Mouse (Mus musculus): ENCODE data around the gene Tyw3. TPM values are rescaled to one million over a fixed set of nuclear protein-coding genes. Genes with fewer than 3 reads are reported as not detected.

The Tyw3 gene
- total and polyA plus RNA-seq, 3 experiments = 2.3 to 10.5 (median 3.2) TPM

DNA sequence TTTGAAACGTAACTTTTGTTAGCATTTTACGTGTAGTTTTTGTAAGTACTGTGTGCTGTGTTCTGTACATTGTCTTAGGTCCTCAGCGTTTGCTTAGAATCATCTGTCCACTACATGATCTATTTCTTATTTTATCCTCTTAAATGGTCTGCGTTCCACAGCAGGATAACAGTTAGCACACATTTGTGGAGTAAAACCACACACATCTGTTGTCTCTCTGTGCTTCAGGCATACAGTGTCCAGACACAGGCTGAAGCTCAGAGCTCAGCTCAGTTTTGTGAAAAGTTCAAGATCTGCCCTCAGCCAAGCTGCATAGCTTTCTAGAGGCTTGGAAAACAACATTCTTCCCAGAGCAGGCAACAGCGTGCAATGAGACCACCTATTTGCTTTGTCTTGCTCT, 60.8 kb downstream of the Tyw3 start:
- H3K4me1 ChIP-seq (ENCODE audit: insufficient read depth, low read depth, low read length) = no peaks in the 10 kb centered on the region
- H3K36me3 ChIP-seq (replicated peaks) = no peaks in the 10 kb centered on the region
- H3K4me3 ChIP-seq (ENCODE audit: low read depth, low read length) = no peak overlapping the region
- DNase-seq (ENCODE audit: low spot score) (no peak), ATAC-seq (ENCODE audit: extremely low read depth, insufficient number of reproducible peaks, low FRiP score, poor library complexity, severe bottlenecking) (no peak)
- no peaks in the 10 kb centered on the region for H3K27me3 ChIP-seq (ENCODE audit: insufficient read depth, low read length)
- peaks cover 19% of the 10 kb centered on the region for H3K9me3 ChIP-seq (replicated peaks)
- no peak for TF ChIP-seq GATA1 (IDR thresholded peaks at IDR 0.05; ENCODE audit: borderline replicate concordance, low read length)
- TF ChIP-seq GATA2 (IDR thresholded peaks at IDR 0.05; ENCODE audit: borderline replicate concordance, low read depth, low read length) = no peak
- no peak for TF ChIP-seq TAL1 (conservative IDR thresholded peaks at IDR 0.05; ENCODE audit: low read depth, low read length)
- TF ChIP-seq POLR2AphosphoS5 (IDR thresholded peaks at IDR 0.05; ENCODE audit: insufficient replicate concordance, low read depth, low read length) = no peak
- no peak for TF ChIP-seq CTCF (IDR thresholded peaks at IDR 0.05; ENCODE audit: low read depth, low read length)

DNA sequence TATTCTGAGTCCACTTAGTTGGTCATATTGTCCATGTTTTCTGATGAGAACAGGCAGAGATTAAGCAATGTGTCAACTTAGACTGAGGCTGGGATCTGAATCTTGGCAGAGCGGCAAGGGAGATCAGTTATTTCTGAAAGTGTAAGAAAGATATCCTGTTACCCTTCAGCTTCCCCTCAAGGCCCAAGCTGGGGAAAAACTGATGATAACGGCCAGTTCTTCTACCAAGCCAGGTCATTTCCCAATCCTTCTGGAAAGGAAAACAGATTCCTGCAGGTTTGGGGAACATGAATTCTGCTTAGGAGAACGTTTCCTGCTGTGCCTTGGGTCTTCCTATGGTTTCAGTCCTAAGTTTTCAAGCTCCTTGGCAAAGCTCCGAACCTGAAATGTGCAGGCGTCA, 63.7 kb downstream of the Tyw3 start:
- H3K4me3 ChIP-seq (ENCODE audit: low read depth, low read length) = no peak overlapping the region
- no peaks in the 10 kb centered on the region for H3K36me3 ChIP-seq (replicated peaks)
- peaks cover 21% of the 10 kb centered on the region for H3K9me3 ChIP-seq (replicated peaks)
- H3K27me3 ChIP-seq (ENCODE audit: insufficient read depth, low read length) = no peaks in the 10 kb centered on the region
- DNase-seq (ENCODE audit: low spot score) (no peak), ATAC-seq (ENCODE audit: extremely low read depth, insufficient number of reproducible peaks, low FRiP score, poor library complexity, severe bottlenecking) (no peak)
- TF ChIP-seq CTCF (IDR thresholded peaks at IDR 0.05; ENCODE audit: low read depth, low read length) (no peak), GATA2 (IDR thresholded peaks at IDR 0.05; ENCODE audit: borderline replicate concordance, low read depth, low read length) (no peak), TAL1 (conservative IDR thresholded peaks at IDR 0.05; ENCODE audit: low read depth, low read length) (no peak), GATA1 (IDR thresholded peaks at IDR 0.05; ENCODE audit: borderline replicate concordance, low read length) (no peak), POLR2AphosphoS5 (IDR thresholded peaks at IDR 0.05; ENCODE audit: insufficient replicate concordance, low read depth, low read length) (no peak)
- H3K4me1 ChIP-seq (ENCODE audit: insufficient read depth, low read depth, low read length) = no peaks in the 10 kb centered on the region

DNA sequence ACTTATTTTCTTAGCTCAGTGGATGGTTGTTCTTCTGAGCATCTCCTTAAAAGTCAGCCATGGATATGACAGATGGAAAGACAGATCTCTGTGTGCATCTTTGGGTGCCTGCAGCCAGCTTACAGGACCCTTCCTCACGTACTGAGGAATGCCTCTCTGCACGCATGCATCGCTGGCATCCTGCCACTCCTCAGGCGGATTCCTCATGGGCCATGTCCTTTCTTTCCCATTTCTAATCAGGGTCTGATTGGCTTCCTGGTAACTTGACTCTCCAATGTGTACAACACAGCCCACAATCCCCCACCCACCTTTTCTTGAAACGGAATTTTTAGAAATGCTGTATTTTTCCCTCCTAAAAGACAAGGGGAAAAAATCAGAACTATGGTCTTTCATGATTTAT, 67.9 kb downstream of the Tyw3 start:
- TF ChIP-seq GATA1 (IDR thresholded peaks at IDR 0.05; ENCODE audit: borderline replicate concordance, low read length) (no peak), TAL1 (conservative IDR thresholded peaks at IDR 0.05; ENCODE audit: low read depth, low read length) (no peak), CTCF (IDR thresholded peaks at IDR 0.05; ENCODE audit: low read depth, low read length) (no peak), POLR2AphosphoS5 (IDR thresholded peaks at IDR 0.05; ENCODE audit: insufficient replicate concordance, low read depth, low read length) (no peak), GATA2 (IDR thresholded peaks at IDR 0.05; ENCODE audit: borderline replicate concordance, low read depth, low read length) (no peak)
- H3K9me3 ChIP-seq (replicated peaks) = peaks cover 30% of the 10 kb centered on the region
- H3K4me1 ChIP-seq (ENCODE audit: insufficient read depth, low read depth, low read length) = no peaks in the 10 kb centered on the region
- H3K27me3 ChIP-seq (ENCODE audit: insufficient read depth, low read length) = no peaks in the 10 kb centered on the region
- no peaks in the 10 kb centered on the region for H3K36me3 ChIP-seq (replicated peaks)
- no peak overlapping the region for H3K4me3 ChIP-seq (ENCODE audit: low read depth, low read length)
- ATAC-seq (ENCODE audit: extremely low read depth, insufficient number of reproducible peaks, low FRiP score, poor library complexity, severe bottlenecking) (no peak), DNase-seq (ENCODE audit: low spot score) (no peak)

DNA sequence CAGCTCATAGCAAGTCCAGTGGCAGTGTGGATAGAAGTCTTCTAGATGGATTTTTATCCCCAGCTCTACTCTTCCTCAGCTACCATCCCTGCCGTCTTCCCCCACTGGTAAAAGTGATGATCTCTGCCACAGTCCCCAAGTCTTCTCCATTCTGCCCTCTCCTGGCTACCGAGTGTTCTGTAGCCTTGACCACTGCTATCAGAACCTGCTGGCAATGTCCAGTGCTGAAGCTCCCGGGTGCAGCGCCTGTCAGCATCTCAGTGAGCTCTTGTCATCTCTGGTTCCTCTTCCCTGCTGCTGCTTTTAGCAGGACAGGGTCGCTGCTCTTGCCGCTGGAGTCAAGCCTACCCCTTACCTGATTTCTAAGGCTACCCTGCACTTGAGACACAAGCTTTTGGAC, 70.3 kb downstream of the Tyw3 start:
- ATAC-seq (ENCODE audit: extremely low read depth, insufficient number of reproducible peaks, low FRiP score, poor library complexity, severe bottlenecking) = no peak
- no peak for TF ChIP-seq TAL1 (conservative IDR thresholded peaks at IDR 0.05; ENCODE audit: low read depth, low read length)

More for the DNA sequence above, 70.3 kb downstream of the Tyw3 start:
- no peak for DNase-seq (ENCODE audit: low spot score)
- H3K36me3 ChIP-seq (replicated peaks) = no peaks in the 10 kb centered on the region
- no peaks in the 10 kb centered on the region for H3K27me3 ChIP-seq (ENCODE audit: insufficient read depth, low read length)
- no peak overlapping the region for H3K4me3 ChIP-seq (ENCODE audit: low read depth, low read length)
- no peaks in the 10 kb centered on the region for H3K4me1 ChIP-seq (ENCODE audit: insufficient read depth, low read depth, low read length)
- peaks cover 35% of the 10 kb centered on the region for H3K9me3 ChIP-seq (replicated peaks)

Other genes with a start within 250 kb of the Tyw3 start
- 23.8 and 24.3 TPM in 2 replicates for gene Cryz, start 393 bp downstream of the Tyw3 start, total RNA-seq (2014; fragmentation: Nextera tagmentation)
- gene Cryz, start 393 bp downstream of the Tyw3 start, total RNA-seq (2017) = 11.9 and 13.4 TPM in 2 replicates
- gene Cryz, start 393 bp downstream of the Tyw3 start, polyA plus RNA-seq (2012) = 3.4 TPM in 2 replicates
- not detected in 2 replicates for gene Erich3, start 66.8 kb upstream of the Tyw3 start, total RNA-seq (2014; fragmentation: Nextera tagmentation)
- 0.11 and 0.41 TPM in 2 replicates for gene Erich3, start 66.8 kb upstream of the Tyw3 start, total RNA-seq (2017)
- not detected in 2 replicates for gene Erich3, start 66.8 kb upstream of the Tyw3 start, polyA plus RNA-seq (2012)

Measured in G1E (cell line).